23 mouse cellular contexts compared by ENCODE assay signal in the genomic region with DNA sequence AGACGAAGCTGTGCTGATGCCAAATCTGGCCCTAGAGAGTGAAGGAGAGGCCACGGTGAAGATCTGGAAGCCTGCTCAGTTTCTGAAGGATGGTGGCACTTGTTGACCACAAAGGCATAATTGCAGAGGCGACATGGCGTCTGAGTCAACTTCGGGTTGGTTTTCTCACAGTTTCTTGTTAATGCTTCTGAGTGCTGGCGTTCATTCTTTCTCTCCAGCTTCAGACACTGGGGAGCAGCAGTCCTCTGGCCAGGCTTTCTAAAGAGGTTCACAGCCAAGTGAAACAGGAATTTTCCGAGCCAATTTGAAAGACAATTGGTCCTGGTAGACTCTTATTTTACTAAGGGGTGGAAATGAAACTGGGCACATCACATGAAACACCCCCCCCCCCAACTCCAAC.
"Had no signal": no experiment of that assay in that cellular context is flagged by ENCODE, and none has a peak within 500 bp of the region (broad histone marks: within the 10 kb centered on the region; RNA-seq: fewer than 3 reads in every experiment).

No protein-coding gene starts in this region.

- DNase-seq: forebrain, postnatal 0 days; gastrocnemius, adult 2 months; gastrocnemius, postnatal 10 days; gastrocnemius, postnatal 25 days; kidney, adult 18-20 months; kidney, adult 8-10 months; kidney, postnatal 10 days; kidney, postnatal 25 days; kidney, postnatal 4 days; liver; liver, embryonic 13.5 days had no signal

- H3K27me3 ChIP-seq: heart, embryonic 13.5 days; heart, embryonic 15.5 days; hindbrain, embryonic 13.5 days; hindbrain, embryonic 15.5 days; limb, embryonic 12.5 days; liver, embryonic 13.5 days; liver, embryonic 15.5 days had no signal

- H3K9me3 ChIP-seq: heart, embryonic 13.5 days; heart, embryonic 15.5 days; hindbrain, embryonic 13.5 days; hindbrain, embryonic 15.5 days; limb, embryonic 10.5 days; limb, embryonic 12.5 days; liver, embryonic 13.5 days; liver, embryonic 15.5 days had no signal

- H3K9ac ChIP-seq: forebrain, postnatal 0 days; heart, embryonic 13.5 days; heart, embryonic 15.5 days; hindbrain, embryonic 13.5 days; hindbrain, embryonic 15.5 days; limb, embryonic 12.5 days; liver, embryonic 13.5 days; liver, embryonic 15.5 days had no signal

- H3K4me2 ChIP-seq: heart, embryonic 13.5 days; heart, embryonic 15.5 days; hindbrain, embryonic 13.5 days; hindbrain, embryonic 15.5 days; limb, embryonic 12.5 days; liver, embryonic 11.5 days; liver, embryonic 13.5 days; liver, embryonic 15.5 days had no signal

- ATAC-seq: forebrain, postnatal 0 days; intestine, embryonic 16.5 days had no signal

- H3K36me3 ChIP-seq: heart, embryonic 13.5 days; heart, embryonic 15.5 days; hindbrain, embryonic 13.5 days; hindbrain, embryonic 15.5 days; limb, embryonic 10.5 days; limb, embryonic 12.5 days; liver, embryonic 13.5 days; liver, embryonic 15.5 days had no signal

- H3K27ac ChIP-seq: gastrocnemius, adult 2 months; heart, adult 2 months; heart, embryonic 13.5 days; heart, embryonic 15.5 days; hindbrain, embryonic 13.5 days; hindbrain, embryonic 15.5 days; layer of hippocampus, adult 2 months; left cerebral cortex, adult 2 months; limb, embryonic 10.5 days; limb, embryonic 12.5 days; liver, embryonic 13.5 days; liver, embryonic 15.5 days had no signal

- H3K4me1 ChIP-seq: heart, embryonic 13.5 days; heart, embryonic 15.5 days; liver, embryonic 13.5 days; liver, embryonic 15.5 days had no signal

- H3K4me3 ChIP-seq: gastrocnemius, adult 2 months; heart, adult 2 months; heart, embryonic 13.5 days; heart, embryonic 15.5 days; hindbrain, embryonic 13.5 days; hindbrain, embryonic 15.5 days; layer of hippocampus, adult 2 months; left cerebral cortex, adult 2 months; limb, embryonic 10.5 days; limb, embryonic 12.5 days; liver, embryonic 13.5 days; liver, embryonic 15.5 days had no signal
